Mouse (Mus musculus) CH12.LX (cell line): ENCODE results near the gene Pcnx. TPM values are rescaled to one million over a fixed set of nuclear protein-coding genes. Genes with fewer than 3 reads are reported as not detected.

Experiments used
- DNase-seq: peaks from one replicate; pipeline ENCODE4 v3.0.0-alpha.2; 2013; ENCODE audit errors: extremely low read depth
- H3K27ac ChIP-seq: 2 replicates; pipeline ENCODE4 v1.5.1; 2012; ENCODE audit warnings: low read depth, mild to moderate bottlenecking, control low read depth, moderate library complexity; ENCODE audit not compliant: insufficient read depth
- H3K27me3 ChIP-seq: replicated peaks from 2 replicates; pipeline ENCODE3; 2012; ENCODE audit warnings: inconsistent platforms
- H3K36me3 ChIP-seq, 2 experiments: replicated peaks in 1 of 2; 2 replicates each; pipeline versions ENCODE3 to v1.6.1; 2012; ENCODE audit warnings: inconsistent platforms in 1 of 2, low read length in 1 of 2, mild to moderate bottlenecking in 1 of 2, mixed read lengths in 1 of 2, moderate library complexity in 1 of 2; ENCODE audit not compliant: control insufficient read depth in 1 of 2, insufficient read depth in 1 of 2
- H3K4me1 ChIP-seq, 2 experiments: 2 replicates each; pipeline ENCODE4 v1.6.1; 2012; ENCODE audit warnings: inconsistent platforms in 1 of 2, moderate library complexity in 1 of 2; ENCODE audit not compliant: insufficient read depth in 2 of 2, control insufficient read depth in 1 of 2
- H3K4me2 ChIP-seq: 2 replicates; pipeline ENCODE4 v1.6.1; 2012; ENCODE audit warnings: low read depth, mild to moderate bottlenecking, control low read depth; ENCODE audit not compliant: poor library complexity, insufficient read depth, severe bottlenecking
- H3K4me3 ChIP-seq, 3 experiments: fragments of 150-350 bp in 1 of 3; sonication (generic) in 1 of 3; replicated peaks in 1 of 3; 2 replicates each; pipeline versions ENCODE3 to v1.5.1; 2011 to 2012; ENCODE audit warnings: low read depth in 2 of 3, low read length in 2 of 3, mild to moderate bottlenecking in 2 of 3, moderate library complexity in 2 of 3, control low read depth in 1 of 3, improper control_type of control experiment in 1 of 3, inconsistent platforms in 1 of 3, mixed read lengths in 1 of 3; ENCODE audit not compliant: poor library complexity in 1 of 3
- H3K79me2 ChIP-seq: replicated peaks from 2 replicates; pipeline ENCODE4 v1.6.1; 2012; ENCODE audit warnings: mild to moderate bottlenecking, moderate library complexity; ENCODE audit not compliant: control insufficient read depth, poor library complexity, insufficient read depth, severe bottlenecking; ENCODE audit errors: extremely low read depth
- H3K9ac ChIP-seq: 2 replicates; pipeline ENCODE4 v1.6.1; 2012; ENCODE audit warnings: low read depth, mild to moderate bottlenecking, control low read depth, moderate library complexity; ENCODE audit not compliant: insufficient read depth
- H3K9me3 ChIP-seq: replicated peaks from 2 replicates; pipeline ENCODE3; 2012; ENCODE audit warnings: low read length, inconsistent platforms, mixed read lengths
- BHLHE40 ChIP-seq: IDR thresholded peaks from 2 replicates; pipeline ENCODE4 v1.6.1; 2011; ENCODE audit warnings: mild to moderate bottlenecking, low read depth, low read length, improper control_type of control experiment
- CHD1 ChIP-seq: IDR thresholded peaks from 2 replicates; pipeline ENCODE4 v1.6.1; 2012; ENCODE audit warnings: low read depth, low read length, improper control_type of control experiment, inconsistent platforms
- CTCF ChIP-seq, 2 experiments: IDR thresholded peaks in 1 of 2; conservative IDR thresholded peaks in 1 of 2; 2 replicates each; pipeline ENCODE4 v1.5.1; 2011 to 2012; ENCODE audit warnings: low read depth in 2 of 2, low read length in 2 of 2, improper control_type of control experiment in 1 of 2, inconsistent platforms in 1 of 2, mild to moderate bottlenecking in 1 of 2, moderate library complexity in 1 of 2
- ELF1 ChIP-seq: IDR thresholded peaks from 2 replicates; pipeline ENCODE4 v1.6.1; 2014; ENCODE audit warnings: low read depth, mild to moderate bottlenecking, inconsistent platforms, low read length, improper control_type of control experiment
- EP300 ChIP-seq: IDR thresholded peaks from 2 replicates; pipeline ENCODE4 v1.6.1; 2011; ENCODE audit warnings: low read length, improper control_type of control experiment
- ETS1 ChIP-seq: conservative IDR thresholded peaks from 2 replicates; pipeline ENCODE4 v1.6.1; 2012; ENCODE audit warnings: low read depth, mild to moderate bottlenecking, inconsistent platforms, low read length, improper control_type of control experiment, moderate library complexity
- HCFC1 ChIP-seq: IDR thresholded peaks from 2 replicates; pipeline ENCODE4 v1.6.1; 2012; ENCODE audit warnings: low read depth, mild to moderate bottlenecking, inconsistent platforms, low read length, improper control_type of control experiment
- IRF4 ChIP-seq: IDR thresholded peaks from 2 replicates; pipeline ENCODE4 v1.6.1; 2014; ENCODE audit warnings: low read depth, mild to moderate bottlenecking, inconsistent platforms, low read length, improper control_type of control experiment
- JUND ChIP-seq: conservative IDR thresholded peaks from 2 replicates; pipeline ENCODE4 v1.6.1; 2011; ENCODE audit warnings: low read depth, low read length, improper control_type of control experiment
- MAFK ChIP-seq: IDR thresholded peaks from 2 replicates; pipeline ENCODE4 v1.6.1; 2011; ENCODE audit warnings: low read length, improper control_type of control experiment; ENCODE audit not compliant: insufficient replicate concordance
- MAZ ChIP-seq: IDR thresholded peaks from 2 replicates; pipeline ENCODE4 v1.6.1; 2012; ENCODE audit warnings: low read depth, mild to moderate bottlenecking, inconsistent platforms, low read length, improper control_type of control experiment, moderate library complexity
- MXI1 ChIP-seq: IDR thresholded peaks from 2 replicates; pipeline ENCODE4 v1.6.1; 2011; ENCODE audit warnings: mild to moderate bottlenecking, low read depth, low read length, improper control_type of control experiment
- MYC ChIP-seq: IDR thresholded peaks from 2 replicates; pipeline ENCODE4 v1.6.1; 2011; ENCODE audit warnings: low read depth, mild to moderate bottlenecking, improper control_type of control experiment, low read length
- NELFE ChIP-seq: IDR thresholded peaks from 2 replicates; pipeline ENCODE4 v1.6.1; 2011; ENCODE audit warnings: low read depth, low read length, improper control_type of control experiment
- PAX5 ChIP-seq: IDR thresholded peaks from 2 replicates; pipeline ENCODE4 v1.6.1; 2012; ENCODE audit warnings: low read length, inconsistent platforms, mixed read lengths
- POLR2A ChIP-seq: IDR thresholded peaks from 2 replicates; pipeline ENCODE4 v1.6.1; 2011; ENCODE audit warnings: low read depth, mild to moderate bottlenecking, improper control_type of control experiment, low read length
- RAD21 ChIP-seq: IDR thresholded peaks from 2 replicates; pipeline ENCODE4 v1.6.1; 2011; ENCODE audit warnings: low read depth, mild to moderate bottlenecking, low read length, improper control_type of control experiment, moderate library complexity
- RCOR1 ChIP-seq: conservative IDR thresholded peaks from 2 replicates; pipeline ENCODE4 v1.6.1; 2012; ENCODE audit warnings: low read depth, mild to moderate bottlenecking, inconsistent platforms, low read length, improper control_type of control experiment
- SIN3A ChIP-seq: IDR thresholded peaks from 2 replicates; pipeline ENCODE4 v1.6.1; 2012; ENCODE audit warnings: low read length, improper control_type of control experiment, inconsistent platforms
- TBP ChIP-seq: conservative IDR thresholded peaks from 2 replicates; pipeline ENCODE4 v1.6.1; 2011; ENCODE audit warnings: low read depth, low read length, improper control_type of control experiment
- UBTF ChIP-seq: IDR thresholded peaks from 2 replicates; pipeline ENCODE4 v1.6.1; 2012; ENCODE audit warnings: low read depth, mild to moderate bottlenecking, inconsistent platforms, low read length, improper control_type of control experiment, moderate library complexity
- USF1 ChIP-seq: IDR thresholded peaks from 2 replicates; pipeline ENCODE4 v1.6.1; 2014; ENCODE audit warnings: low read depth, mild to moderate bottlenecking, inconsistent platforms, low read length, improper control_type of control experiment
- ZKSCAN1 ChIP-seq: IDR thresholded peaks from 2 replicates; pipeline ENCODE4 v1.6.1; 2012; ENCODE audit warnings: low read depth, inconsistent platforms, low read length, improper control_type of control experiment, borderline replicate concordance
- ZMIZ1 ChIP-seq: IDR thresholded peaks from 2 replicates; pipeline ENCODE4 v1.6.1; 2012; ENCODE audit warnings: low read depth, mild to moderate bottlenecking, inconsistent platforms, low read length, improper control_type of control experiment
- ZNF384 ChIP-seq: IDR thresholded peaks from 2 replicates; pipeline ENCODE4 v1.6.1; 2012; ENCODE audit warnings: low read depth, low read length, improper control_type of control experiment, inconsistent platforms
- dilution Hi-C: fragments of 300-500 bp; cut with MboI; formaldehyde crosslinking; loops from 2 replicates; pipeline ENCODE4 v1.14.3; 2020; ENCODE audit warnings: low sequenced_read_pairs; ENCODE audit not compliant: extremely low pct_unique_long_range_greater_than_20kb, extremely low pct_ligation_motif_present
- in situ Hi-C: fragments of 300-500 bp; cut with MboI; formaldehyde crosslinking; loops from 3 replicates; pipeline ENCODE4 v1.14.3; 2019; ENCODE audit warnings: low sequenced_read_pairs, low pct_ligation_motif_present, low pct_unique_long_range_greater_than_20kb, mixed read lengths
- polyA plus RNA-seq: library from polyadenylated mRNA; unstranded; fragments of >175 nt; gene quantifications from 2 replicates; pipeline ENCODE4 v1.2.1, GENCODE M21; 2012; ENCODE audit warnings: low read depth; ENCODE audit not compliant: insufficient read length
- total RNA-seq, 2 experiments: library from RNA; depleted of rRNA; stranded (reverse); fragments of 300-350 nt in 1 of 2; fragments of >200 nt in 1 of 2; gene quantifications; 2 replicates each; pipeline ENCODE4 v1.2.3; 2012 to 2014

Gene Pcnx
- total and polyA plus RNA-seq, 3 experiments, result 16.2 to 89.1 (median 68.2) TPM

DNA sequence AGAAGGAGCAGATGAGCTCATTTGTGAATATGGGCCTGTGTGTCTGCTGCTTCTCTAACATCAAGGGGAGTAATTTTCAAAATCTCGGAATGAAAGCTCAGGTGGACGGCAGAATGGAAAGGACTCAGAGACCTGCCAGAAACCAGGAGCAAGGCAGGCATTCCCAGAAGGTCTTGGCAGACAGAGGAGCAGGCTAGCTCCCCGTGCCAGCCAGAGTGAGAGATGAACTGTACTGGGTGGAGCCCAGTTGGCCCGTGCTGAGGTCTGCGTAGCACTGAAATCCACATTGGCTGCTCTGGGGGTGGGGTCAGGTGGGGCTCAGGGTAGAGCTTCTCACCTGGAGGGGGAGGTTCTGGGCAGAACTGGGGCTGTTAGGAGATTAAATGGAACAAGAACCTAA, 16.3 kb upstream of the Pcnx start:
- Histone ChIP-seq H3K36me3 (no peaks in the 10 kb centered on the region), H3K79me2 (no peaks in the 10 kb centered on the region), H3K4me2 (no peak overlapping the region), H3K4me1 (no peaks in the 10 kb centered on the region), H3K9ac (no peak overlapping the region), H3K27ac (no peak overlapping the region), H3K27me3 (no peaks in the 10 kb centered on the region)
- dilution Hi-C loops, result no loop called here
- no peak for DNase-seq
- in situ Hi-C loops, result no loop called here
- TF ChIP-seq IRF4, result no peak
- TF ChIP-seq CTCF (conservative IDR thresholded peaks at IDR 0.05 in 1 of 2, IDR thresholded peaks at IDR 0.05 in 1 of 2; ENCODE audit: low read depth in 2 of 2, low read length in 2 of 2), result no peak
- TF ChIP-seq PAX5, result no peak
- no peak for TF ChIP-seq ZKSCAN1
- no peak for TF ChIP-seq NELFE
- no peak for TF ChIP-seq JUND
- TF ChIP-seq POLR2A, result no peak
- no peak for TF ChIP-seq MAZ
- TF ChIP-seq HCFC1, result no peak
- no peak for TF ChIP-seq ZMIZ1
- TF ChIP-seq TBP, result no peak
- no peak for TF ChIP-seq ZNF384
- TF ChIP-seq USF1, result no peak
- TF ChIP-seq MXI1, result no peak
- TF ChIP-seq CHD1, result no peak
- TF ChIP-seq, all 38 proteins: peak for 0
- Histone ChIP-seq H3K9me3 (no peaks in the 10 kb centered on the region), H3K4me3 (no peak overlapping the region)

DNA sequence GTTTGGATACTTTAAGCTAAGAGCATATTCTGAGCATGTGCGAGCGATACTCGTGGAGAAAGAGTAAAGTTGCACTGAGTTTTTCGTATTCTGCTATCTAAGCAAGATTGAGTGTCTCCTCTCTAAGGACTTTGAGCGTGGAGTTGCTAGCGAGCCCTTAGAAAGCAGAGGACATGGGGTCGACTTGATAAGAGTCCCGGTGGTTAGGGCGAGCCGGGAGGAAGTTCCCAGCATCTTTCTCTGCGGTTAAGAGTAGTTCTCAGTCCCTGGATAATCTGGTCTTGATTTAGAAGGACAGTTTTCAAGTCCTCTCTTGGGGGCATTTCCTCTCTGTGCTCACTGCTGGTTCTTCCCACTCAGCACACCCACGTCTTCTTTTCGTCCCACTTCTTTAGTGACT, 15.3 kb upstream of the Pcnx start:
- TF ChIP-seq MYC (no peak), BHLHE40 (no peak), JUND (no peak), UBTF (no peak), NELFE (no peak), ZKSCAN1 (no peak), RAD21 (no peak), EP300 (no peak), MAFK (no peak), ZNF384 (no peak), ELF1 (no peak), ZMIZ1 (no peak), SIN3A (no peak), RCOR1 (no peak), ETS1 (no peak), IRF4 (no peak), MXI1 (no peak)
- TF ChIP-seq, all 38 proteins: peak for 0
- Histone ChIP-seq H3K79me2 (no peaks in the 10 kb centered on the region), H3K27me3 (no peaks in the 10 kb centered on the region)

More for the DNA sequence above, 15.3 kb upstream of the Pcnx start:
- Histone ChIP-seq H3K4me2 (no peak overlapping the region), H3K36me3 (no peaks in the 10 kb centered on the region), H3K4me1 (no peaks in the 10 kb centered on the region), H3K4me3 (no peak overlapping the region), H3K27ac (no peak overlapping the region), H3K9me3 (no peaks in the 10 kb centered on the region), H3K9ac (no peak overlapping the region)
- in situ Hi-C loops (no loop called here), dilution Hi-C loops (no loop called here)
- no peak for DNase-seq
